Mouse (Mus musculus) small intestine, adult 2 months (tissue): ENCODE results near the gene Dimt1. TPM values are rescaled to one million over a fixed set of nuclear protein-coding genes. Genes with fewer than 3 reads are reported as not detected.
"Not testable (repeated sequence)": the region's sequence is repeated elsewhere in the genome, so short reads cannot be mapped to it uniquely, and the experiment has no call there.

ENCODE experiments used
- H3K27ac ChIP-seq: fragments of 200-500 bp; 2 replicates; pipeline ENCODE4 v1.5.1; 2012; ENCODE audit warnings: low read depth, low read length, control low read depth, inconsistent platforms; ENCODE audit not compliant: insufficient read depth
- H3K27me3 ChIP-seq: fragments of 200-500 bp; 2 replicates; pipeline ENCODE4 v1.6.1; 2012; ENCODE audit warnings: mild to moderate bottlenecking, moderate library complexity, low read length, inconsistent platforms; ENCODE audit not compliant: control insufficient read depth, insufficient read depth
- H3K36me3 ChIP-seq: fragments of 200-500 bp; 2 replicates; pipeline ENCODE4 v1.6.1; 2012; ENCODE audit warnings: mild to moderate bottlenecking, low read length, control low read depth, inconsistent platforms; ENCODE audit not compliant: control insufficient read depth, insufficient read depth
- H3K4me1 ChIP-seq: fragments of 200-500 bp; 2 replicates; pipeline ENCODE4 v1.6.1; 2012; ENCODE audit warnings: low read length, inconsistent platforms, mixed read lengths; ENCODE audit not compliant: control insufficient read depth, insufficient read depth, insufficient read length
- H3K4me3 ChIP-seq: fragments of 200-500 bp; 2 replicates; pipeline ENCODE4 v1.5.1; 2012; ENCODE audit warnings: low read depth, mild to moderate bottlenecking, control low read depth, inconsistent platforms, low read length, moderate library complexity
- CTCF ChIP-seq: fragments of 200-500 bp; IDR thresholded peaks from 2 replicates; pipeline ENCODE4 v1.5.1; 2012; ENCODE audit warnings: low read depth, mild to moderate bottlenecking, control low read depth, inconsistent platforms, low read length, moderate library complexity, mixed read lengths; ENCODE audit not compliant: insufficient replicate concordance, insufficient read length; ENCODE audit errors: extremely low read depth
- POLR2A ChIP-seq: fragments of 200-500 bp; IDR thresholded peaks from 2 replicates; pipeline ENCODE4 v1.6.1; 2012; ENCODE audit warnings: low read depth, mild to moderate bottlenecking, control low read depth, inconsistent platforms, low read length, moderate library complexity
- WGBS: fragments of 180-500 bp; shearing (Covaris S2); methylation state at CpG from one replicate; pipeline ENCODE4 v1.1.7; 2018; 5-methylcytosine and 5-hydroxymethylcytosine counted together
- polyA plus RNA-seq: library from polyadenylated mRNA; depleted of rRNA; stranded (reverse); fragments of >200 nt; gene quantifications from 2 replicates; pipeline ENCODE4 v1.2.3, GENCODE M21; 2012; rRNA removed

Dimt1 gene
- polyA plus RNA-seq, 1 experiment = 0.46 TPM

GRCm38 (mm10) chr13:106961496-106961895, 14.6 kb downstream of the Dimt1 start:
- Histone ChIP-seq H3K4me1 (no peaks in the 10 kb centered on the region), H3K36me3 (peaks cover 33% of the 10 kb centered on the region), H3K27me3 (no peaks in the 10 kb centered on the region), H3K4me3 (no peak overlapping the region), H3K27ac (no peak overlapping the region)
- TF ChIP-seq POLR2A (no peak), CTCF (no peak)
- 86% methylated on average over 4 of the region's 4 CpGs for WGBS

- TF ChIP-seq CTCF (no peak), POLR2A (no peak)
- H3K4me1 ChIP-seq = peaks cover 9% of the 10 kb centered on the region; the same call in 1 of the 2 replicates
- peaks cover 12% of the 10 kb centered on the region for H3K36me3 ChIP-seq
- H3K4me3 ChIP-seq = no peak overlapping the region
- H3K27me3 ChIP-seq = no peaks in the 10 kb centered on the region
- peak overlapping the region; percentile 32; the same call in 1 of the 2 replicates for H3K27ac ChIP-seq
- 52% methylated on average over 2 of the region's 2 CpGs for WGBS
Measured at GRCm38 (mm10) chr13:106996891-106997290, 50.0 kb downstream of the Dimt1 start.

GRCm38 (mm10) chr13:106997557-106997956, 50.6 kb downstream of the Dimt1 start:
- H3K4me1 ChIP-seq, H3K4me3 ChIP-seq, H3K27me3 ChIP-seq, H3K27ac ChIP-seq: not testable (repeated sequence)
- WGBS = 94% methylated on average over 4 of the region's 4 CpGs
- peaks cover 10% of the 10 kb centered on the region for H3K36me3 ChIP-seq

- 74% methylated on average over 2 of the region's 2 CpGs for WGBS
- peaks cover 10% of the 10 kb centered on the region; the same call in 1 of the 2 replicates for H3K4me1 ChIP-seq
- H3K4me3 ChIP-seq = no peak overlapping the region
- TF ChIP-seq CTCF (no peak), POLR2A (no peak)
- H3K27me3 ChIP-seq = no peaks in the 10 kb centered on the region
- H3K36me3 ChIP-seq = peaks cover 6% of the 10 kb centered on the region; the same call in 1 of the 2 replicates
- peak overlapping the region; percentile 2; the same call in 1 of the 2 replicates for H3K27ac ChIP-seq
Measured at GRCm38 (mm10) chr13:106998026-106998425, 51.1 kb downstream of the Dimt1 start.

- TF ChIP-seq CTCF (no peak), POLR2A (no peak)
Measured at GRCm38 (mm10) chr13:106998671-106999070, 51.7 kb downstream of the Dimt1 start.

GRCm38 (mm10) chr13:107003211-107003610, 56.3 kb downstream of the Dimt1 start:
- Histone ChIP-seq H3K4me3 (no peak overlapping the region), H3K27ac (no peak overlapping the region), H3K36me3 (0 out of 2 replicates have a peak, but pooled peaks cover 2% of the 10 kb centered on the region), H3K27me3 (no peaks in the 10 kb centered on the region), H3K4me1 (peaks cover 7% of the 10 kb centered on the region; the same call in 1 of the 2 replicates)
- 70% methylated on average over 2 of the region's 2 CpGs for WGBS
- TF ChIP-seq POLR2A (no peak), CTCF (no peak)

More at GRCm38 (mm10) chr13:106998671-106999070, 51.7 kb downstream of the Dimt1 start:
- H3K4me1 ChIP-seq = peaks cover 12% of the 10 kb centered on the region; the same call in 1 of the 2 replicates
- H3K36me3 ChIP-seq = 0 out of 2 replicates have a peak, but pooled peaks cover 2% of the 10 kb centered on the region
- no peak overlapping the region for H3K4me3 ChIP-seq
- H3K27me3 ChIP-seq = no peaks in the 10 kb centered on the region
- WGBS = 17% methylated on average over 5 of the region's 5 CpGs
- peak overlapping the region; percentile 83; the same call in 1 of the 2 replicates for H3K27ac ChIP-seq

GRCm38 (mm10) chr13:107008174-107008573, 61.2 kb downstream of the Dimt1 start:
- Histone ChIP-seq H3K4me1 (peaks cover 2% of the 10 kb centered on the region; the same call in 1 of the 2 replicates), H3K36me3 (no peaks in the 10 kb centered on the region), H3K27ac (no peak overlapping the region), H3K4me3 (no peak overlapping the region), H3K27me3 (no peaks in the 10 kb centered on the region)
- TF ChIP-seq POLR2A = no peak
- no peak for TF ChIP-seq CTCF
- 79% methylated on average over 4 of the region's 4 CpGs for WGBS

Other genes starting within 250 kb of the Dimt1 start
- gene Ipo11, start 10.2 kb upstream of the Dimt1 start, polyA plus RNA-seq = 3.3 and 5.6 TPM in 2 replicates
- 0.32 and 0.95 TPM in 2 replicates for gene Kif2a, start 75.0 kb downstream of the Dimt1 start, polyA plus RNA-seq